Mouse (Mus musculus) forebrain, embryonic 13.5 days (tissue): ENCODE results near the gene Icam2. TPM values are rescaled to one million over a fixed set of nuclear protein-coding genes. Genes with fewer than 3 reads are reported as not detected.
A peak's percentile ranks its signal among the peaks of the same experiment; 100 is the strongest.

Experiments
- ATAC-seq: fragments of 200-750 bp; cut with Nextera tagmentation; 2 replicates; pipeline ENCODE4 v1.8.0; 2017
- H3K27ac ChIP-seq: fragments of 300-500 bp; sonication (generic); 2 replicates; pipeline ENCODE4 v1.5.1; 2015; ENCODE audit warnings: inconsistent platforms, mild to moderate bottlenecking, moderate library complexity
- H3K27me3 ChIP-seq: fragments of 300-500 bp; sonication (generic); 2 replicates; pipeline ENCODE4 v1.6.1; 2015; ENCODE audit warnings: mild to moderate bottlenecking, inconsistent platforms
- H3K36me3 ChIP-seq: fragments of 300-500 bp; sonication (generic); 2 replicates; pipeline ENCODE4 v1.6.1; 2015; ENCODE audit warnings: mild to moderate bottlenecking, inconsistent platforms; ENCODE audit not compliant: poor library complexity, severe bottlenecking
- H3K4me1 ChIP-seq: fragments of 300-500 bp; sonication (generic); 2 replicates; pipeline ENCODE4 v1.6.1; 2015; ENCODE audit warnings: inconsistent platforms
- H3K4me2 ChIP-seq: fragments of 300-500 bp; sonication (generic); 2 replicates; pipeline ENCODE4 v1.6.1; 2015; ENCODE audit warnings: inconsistent platforms, mild to moderate bottlenecking, moderate library complexity
- H3K4me3 ChIP-seq: fragments of 300-500 bp; sonication (generic); 2 replicates; pipeline ENCODE4 v1.5.1; 2015; ENCODE audit warnings: mild to moderate bottlenecking, inconsistent platforms
- H3K9ac ChIP-seq: fragments of 300-500 bp; sonication (generic); 2 replicates; pipeline ENCODE4 v1.6.1; 2015; ENCODE audit warnings: mild to moderate bottlenecking, inconsistent platforms
- H3K9me3 ChIP-seq: fragments of 300-500 bp; sonication (generic); replicated peaks from 2 replicates; pipeline ENCODE4 v1.6.1; 2016; ENCODE audit warnings: inconsistent platforms
- WGBS: fragments of 180-500 bp; shearing (Covaris S2); methylation state at CpG from one replicate; pipeline ENCODE4 v1.1.7; 2015; 5-methylcytosine and 5-hydroxymethylcytosine counted together
- polyA plus RNA-seq: library from polyadenylated mRNA; unstranded; fragments of >200 nt; fragmentation: Nextera tagmentation; extraction: Ambion mirVana; gene quantifications from 2 replicates; pipeline ENCODE4 v1.2.1, GENCODE M21; 2015

The Icam2 gene
- 10.3 and 11.6 TPM in 2 replicates for polyA plus RNA-seq

- WGBS = 84% methylated on average over 6 of the region's 6 CpGs
- H3K27ac ChIP-seq = no peak within 1 kb of the TSS
- H3K27me3 ChIP-seq = no peaks in the 10 kb centered on the region
- H3K4me3 ChIP-seq = no peak within 1 kb of the TSS
- no peaks in the 10 kb centered on the region for H3K4me1 ChIP-seq
- no peak within 1 kb of the TSS for H3K4me2 ChIP-seq
- no peaks in the 10 kb centered on the region for H3K9me3 ChIP-seq
- no peak for ATAC-seq
- no peak within 1 kb of the TSS for H3K9ac ChIP-seq
- no peaks in the 10 kb centered on the region for H3K36me3 ChIP-seq
Measured at GRCm38 (mm10) chr11:106387791-106388216, at the start of gene Icam2. TSS of gene Icam2 (minus strand) at chr11:106388075.

DNA sequence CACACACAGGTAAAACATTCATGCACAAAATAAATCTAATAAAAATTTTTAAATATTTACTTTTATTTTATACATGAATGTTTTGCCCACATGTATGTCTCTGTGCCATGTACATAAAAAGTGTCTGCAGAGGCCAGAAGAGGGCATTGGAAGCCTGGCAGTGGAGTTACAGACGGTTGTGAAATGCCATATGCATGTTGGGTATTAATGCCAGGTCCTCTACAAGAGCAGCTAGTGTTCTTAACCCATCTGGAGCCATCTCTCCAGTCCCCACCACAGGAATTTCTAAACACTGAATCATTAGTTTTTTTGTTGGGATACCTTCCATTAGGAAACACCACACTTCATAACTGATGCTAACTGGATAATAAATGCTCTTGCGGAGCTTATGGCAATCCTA lies 49.7 kb upstream of the Icam2 start:
- WGBS = 97% methylated on average over 2 of the region's 2 CpGs
- Histone ChIP-seq H3K4me3 (no peak overlapping the region), H3K4me2 (no peak overlapping the region), H3K27ac (no peak overlapping the region), H3K27me3 (no peaks in the 10 kb centered on the region), H3K9me3 (no peaks in the 10 kb centered on the region), H3K36me3 (0 out of 2 replicates have a peak, but pooled peaks cover 5% of the 10 kb centered on the region), H3K9ac (no peak overlapping the region), H3K4me1 (no peaks in the 10 kb centered on the region)
- no peak for ATAC-seq

DNA sequence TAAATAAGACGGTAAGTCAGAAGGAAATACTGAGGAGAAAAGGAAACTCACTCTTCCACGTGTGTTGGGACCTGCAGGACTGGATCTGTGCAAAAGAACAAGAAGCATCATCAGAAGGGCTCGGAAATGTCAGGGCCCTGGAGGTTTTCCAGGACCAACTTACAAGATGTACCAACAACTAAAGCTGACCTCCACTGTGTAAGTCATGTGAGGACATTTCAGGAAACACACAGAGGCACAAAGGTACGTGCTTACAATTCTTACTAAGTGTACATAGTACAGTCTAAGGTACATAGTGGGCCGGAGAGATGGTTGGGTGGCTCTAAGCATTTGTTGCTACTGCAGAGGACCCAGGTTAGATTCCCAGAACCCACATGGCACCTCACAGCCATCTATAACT lies 49.2 kb upstream of the Icam2 start:
- H3K9me3 ChIP-seq = no peaks in the 10 kb centered on the region
- H3K9ac ChIP-seq = no peak overlapping the region

GRCm38 (mm10) chr11:106430392-106430791 lies 42.5 kb upstream of the Icam2 start:
- ATAC-seq = no peak
- WGBS = 95% methylated on average over 5 of the region's 5 CpGs
- H3K27me3 ChIP-seq = no peaks in the 10 kb centered on the region

More for the DNA sequence above, 49.2 kb upstream of the Icam2 start:
- Histone ChIP-seq H3K4me3 (no peak overlapping the region), H3K4me1 (no peaks in the 10 kb centered on the region), H3K4me2 (no peak overlapping the region), H3K27me3 (no peaks in the 10 kb centered on the region), H3K27ac (no peak overlapping the region), H3K36me3 (0 out of 2 replicates have a peak, but pooled peaks cover 5% of the 10 kb centered on the region)
- WGBS = 90% methylated on average over 5 of the region's 5 CpGs
- no peak for ATAC-seq

GRCm38 (mm10) chr11:106429689-106430088 lies 41.8 kb upstream of the Icam2 start:
- Histone ChIP-seq H3K27me3 (no peaks in the 10 kb centered on the region), H3K36me3 (0 out of 2 replicates have a peak, but pooled peaks cover 9% of the 10 kb centered on the region), H3K4me1 (no peaks in the 10 kb centered on the region), H3K27ac (no peak overlapping the region), H3K9me3 (no peaks in the 10 kb centered on the region), H3K4me3 (no peak overlapping the region), H3K4me2 (no peak overlapping the region), H3K9ac (no peak overlapping the region)
- ATAC-seq = no peak
- WGBS = 87% methylated on average over 4 of the region's 4 CpGs

More at GRCm38 (mm10) chr11:106430392-106430791, 42.5 kb upstream of the Icam2 start:
- Histone ChIP-seq H3K4me3 (no peak overlapping the region), H3K4me1 (no peaks in the 10 kb centered on the region), H3K4me2 (no peak overlapping the region), H3K27ac (no peak overlapping the region), H3K9ac (no peak overlapping the region), H3K36me3 (0 out of 2 replicates have a peak, but pooled peaks cover 9% of the 10 kb centered on the region), H3K9me3 (no peaks in the 10 kb centered on the region)

DNA sequence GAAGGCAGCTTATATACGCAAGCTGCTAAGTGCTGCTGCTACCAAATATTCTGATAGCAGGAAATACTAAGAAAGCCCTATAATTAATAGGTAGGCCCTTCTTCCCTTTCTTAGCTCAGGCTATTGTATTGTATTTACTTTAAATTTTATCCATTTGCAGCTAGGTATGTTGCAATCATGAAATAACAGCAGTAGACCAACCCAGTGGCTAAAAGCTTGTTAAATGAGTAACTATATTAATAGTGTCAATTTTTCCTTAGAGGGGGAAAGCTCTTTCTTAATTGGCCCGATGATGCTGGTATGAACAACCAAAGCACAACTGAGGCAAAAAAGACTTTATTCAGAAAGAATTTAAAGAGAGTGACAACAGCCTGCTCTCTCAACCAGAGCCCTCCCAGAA lies 40.7 kb upstream of the Icam2 start:
- no peak overlapping the region for H3K9ac ChIP-seq
- ATAC-seq = no peak
- H3K4me2 ChIP-seq = no peak overlapping the region
- no peak overlapping the region for H3K4me3 ChIP-seq
- H3K4me1 ChIP-seq = no peaks in the 10 kb centered on the region
- H3K27me3 ChIP-seq = no peaks in the 10 kb centered on the region
- H3K9me3 ChIP-seq = no peaks in the 10 kb centered on the region
- no peak overlapping the region for H3K27ac ChIP-seq
- H3K36me3 ChIP-seq = 0 out of 2 replicates have a peak, but pooled peaks cover 4% of the 10 kb centered on the region
- 86% methylated on average over 2 of the region's 2 CpGs for WGBS

- ATAC-seq = no peak
- 85% methylated on average over 4 of the region's 4 CpGs for WGBS
- Histone ChIP-seq H3K27ac (no peak overlapping the region), H3K4me3 (no peak overlapping the region), H3K36me3 (0 out of 2 replicates have a peak, but pooled peaks cover 6% of the 10 kb centered on the region), H3K4me1 (no peaks in the 10 kb centered on the region), H3K4me2 (no peak overlapping the region), H3K27me3 (no peaks in the 10 kb centered on the region), H3K9ac (no peak overlapping the region), H3K9me3 (no peaks in the 10 kb centered on the region)
Measured at GRCm38 (mm10) chr11:106428106-106428505, 40.2 kb upstream of the Icam2 start.

DNA sequence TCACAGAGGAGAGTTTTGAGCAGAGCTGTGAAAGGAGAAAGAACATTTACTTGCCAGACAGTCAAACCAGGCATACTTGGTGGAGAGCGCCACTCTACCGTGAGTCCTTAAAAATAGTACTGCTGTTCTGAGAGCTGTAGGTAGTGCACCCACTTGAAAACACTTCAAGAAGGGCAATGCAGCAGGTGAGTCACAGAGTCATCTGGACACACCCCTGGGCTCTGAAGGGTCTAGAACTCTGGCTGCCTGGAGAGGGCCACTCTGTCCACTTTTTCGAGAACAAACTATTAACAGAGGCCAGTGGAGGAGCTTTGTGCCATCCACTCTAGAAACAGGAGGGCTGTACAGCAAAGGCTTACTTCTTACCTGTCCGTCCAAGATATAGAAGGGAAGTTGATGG lies 38.6 kb upstream of the Icam2 start:
- Histone ChIP-seq H3K36me3 (0 out of 2 replicates have a peak, but pooled peaks cover 11% of the 10 kb centered on the region), H3K9me3 (no peaks in the 10 kb centered on the region), H3K4me3 (no peak overlapping the region), H3K27me3 (no peaks in the 10 kb centered on the region), H3K4me1 (no peaks in the 10 kb centered on the region), H3K27ac (no peak overlapping the region), H3K9ac (no peak overlapping the region), H3K4me2 (no peak overlapping the region)
- ATAC-seq = no peak
- WGBS = 97% methylated on average over 4 of the region's 4 CpGs

- Histone ChIP-seq H3K36me3 (0 out of 2 replicates have a peak, but pooled peaks cover 14% of the 10 kb centered on the region), H3K27me3 (no peaks in the 10 kb centered on the region), H3K4me1 (no peaks in the 10 kb centered on the region), H3K4me3 (no peak overlapping the region), H3K9ac (no peak overlapping the region), H3K4me2 (no peak overlapping the region), H3K9me3 (no peaks in the 10 kb centered on the region), H3K27ac (no peak overlapping the region)
- ATAC-seq = no peak
- WGBS = 95% methylated on average over 5 of the region's 5 CpGs
Measured at GRCm38 (mm10) chr11:106425201-106425600, 37.3 kb upstream of the Icam2 start.

DNA sequence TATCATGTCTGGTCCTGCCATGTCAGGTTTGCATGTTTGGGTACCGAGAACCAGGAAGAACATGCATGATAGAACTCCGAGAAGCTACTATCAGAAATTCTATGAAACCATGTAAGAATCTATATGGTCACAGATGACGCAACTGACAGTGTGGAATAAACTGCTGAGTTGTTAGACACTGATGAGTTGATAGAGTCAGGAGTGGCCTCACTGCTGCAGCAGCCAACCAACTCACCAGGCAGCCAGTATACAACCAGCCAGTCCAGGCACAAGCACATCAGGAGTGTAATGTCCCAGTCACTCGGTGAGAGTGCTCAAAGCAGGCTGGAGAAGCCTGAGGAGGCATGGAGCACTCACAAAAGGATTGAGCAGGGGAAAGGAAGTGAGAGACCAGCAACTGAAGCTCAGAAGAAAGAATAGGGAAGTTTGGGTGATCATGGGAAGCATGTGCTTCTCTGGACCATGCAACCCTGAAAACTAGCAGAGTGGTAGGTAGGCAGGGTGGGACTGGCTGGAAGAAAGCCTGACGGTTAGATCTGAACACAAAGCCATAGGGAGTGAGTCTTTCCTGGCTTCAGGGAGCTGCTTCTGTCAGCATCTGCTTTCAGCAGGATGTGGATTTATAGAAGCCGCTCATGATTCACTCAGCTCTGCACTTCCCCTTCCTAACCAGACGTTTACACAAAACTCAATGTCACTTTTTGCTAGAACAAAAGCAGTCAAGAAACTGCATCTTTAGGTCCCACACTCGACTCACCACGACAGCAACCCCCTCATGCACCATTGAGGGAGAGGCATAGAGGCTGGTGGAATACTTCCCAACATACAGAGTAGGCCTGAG lies 31.6 kb upstream of the Icam2 start:
- no peak for ATAC-seq
- Histone ChIP-seq H3K27me3 (no peaks in the 10 kb centered on the region), H3K27ac (no peak overlapping the region), H3K4me1 (no peaks in the 10 kb centered on the region), H3K4me3 (no peak overlapping the region), H3K9me3 (no peaks in the 10 kb centered on the region), H3K9ac (no peak overlapping the region), H3K36me3 (peaks cover 13% of the 10 kb centered on the region; the same call in 1 of the 2 replicates), H3K4me2 (no peak overlapping the region)
- 83% methylated on average over 9 of the region's 9 CpGs for WGBS

- Histone ChIP-seq H3K9me3 (no peaks in the 10 kb centered on the region), H3K27me3 (no peaks in the 10 kb centered on the region), H3K4me3 (no peak overlapping the region), H3K36me3 (peaks cover 19% of the 10 kb centered on the region; the same call in 1 of the 2 replicates), H3K9ac (no peak overlapping the region), H3K27ac (no peak overlapping the region), H3K4me2 (no peak overlapping the region), H3K4me1 (no peaks in the 10 kb centered on the region)
- peak; percentile 61; the same call in 1 of the 2 replicates for ATAC-seq
- WGBS = 49% methylated on average over 4 of the region's 4 CpGs
Measured at GRCm38 (mm10) chr11:106418622-106419196, 30.8 kb upstream of the Icam2 start.

DNA sequence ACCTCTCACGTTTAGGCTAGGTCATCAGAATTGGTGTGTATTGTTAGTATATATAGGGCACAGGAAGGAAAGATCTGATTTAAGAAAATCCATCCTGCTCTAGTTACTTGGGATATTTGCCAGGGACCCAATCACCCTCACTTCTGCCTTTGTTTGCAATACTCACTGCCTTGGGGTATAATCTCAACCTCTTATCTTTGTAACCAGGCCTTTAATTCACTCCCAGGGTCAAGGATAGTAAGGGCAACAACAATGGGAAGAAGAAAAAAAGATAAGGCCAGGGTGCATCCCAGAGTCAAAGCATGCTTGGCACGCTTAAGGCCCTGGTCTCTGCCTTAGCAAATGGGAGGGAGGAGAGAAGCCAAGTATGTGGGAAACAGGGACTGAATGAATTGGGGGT lies 30.0 kb upstream of the Icam2 start:
- Histone ChIP-seq H3K27me3 (no peaks in the 10 kb centered on the region), H3K9me3 (no peaks in the 10 kb centered on the region), H3K4me2 (no peak overlapping the region), H3K9ac (no peak overlapping the region), H3K4me1 (no peaks in the 10 kb centered on the region), H3K27ac (no peak overlapping the region), H3K36me3 (peaks cover 14% of the 10 kb centered on the region; the same call in 1 of the 2 replicates), H3K4me3 (no peak overlapping the region)
- WGBS = 93% methylated on average over 2 of the region's 2 CpGs
- no peak for ATAC-seq
